Mouse (Mus musculus) lung, embryonic 15.5 days (tissue): Measurements from ENCODE around the gene Nr2f1. TPM values are rescaled to one million over a fixed set of nuclear protein-coding genes. Genes with fewer than 3 reads are reported as not detected.
A peak's percentile ranks its signal among the peaks of the same experiment; 100 is the strongest.

Experiments
- ATAC-seq: fragments of 200-750 bp; cut with Nextera tagmentation; 2 replicates; pipeline ENCODE4 v1.8.0; 2017; ENCODE audit warnings: moderate number of reproducible peaks, borderline replicate concordance; ENCODE audit not compliant: low FRiP score, low TSS enrichment; ENCODE audit errors: extremely low read depth
- H3K27ac ChIP-seq: fragments of 300-500 bp; sonication (generic); 2 replicates; pipeline ENCODE4 v1.5.1; 2015; ENCODE audit warnings: moderate library complexity, mild to moderate bottlenecking, inconsistent platforms
- H3K27me3 ChIP-seq: fragments of 300-500 bp; sonication (generic); 2 replicates; pipeline ENCODE4 v1.6.1; 2015; ENCODE audit warnings: inconsistent platforms
- H3K36me3 ChIP-seq: fragments of 300-500 bp; sonication (generic); 2 replicates; pipeline ENCODE4 v1.6.1; 2015; ENCODE audit warnings: inconsistent platforms
- H3K4me1 ChIP-seq: fragments of 300-500 bp; sonication (generic); 2 replicates; pipeline ENCODE4 v1.6.1; 2015; ENCODE audit warnings: inconsistent platforms
- H3K4me2 ChIP-seq: fragments of 300-500 bp; sonication (generic); 2 replicates; pipeline ENCODE4 v1.6.1; 2015; ENCODE audit warnings: inconsistent platforms, mild to moderate bottlenecking, moderate library complexity
- H3K4me3 ChIP-seq: fragments of 300-500 bp; sonication (generic); 2 replicates; pipeline ENCODE4 v1.5.1; 2015; ENCODE audit warnings: mild to moderate bottlenecking, inconsistent platforms
- H3K9ac ChIP-seq: fragments of 300-500 bp; sonication (generic); 2 replicates; pipeline ENCODE4 v1.6.1; 2015; ENCODE audit warnings: inconsistent platforms
- H3K9me3 ChIP-seq: fragments of 300-500 bp; sonication (generic); 2 replicates; pipeline ENCODE4 v1.6.1; 2016; ENCODE audit warnings: inconsistent platforms
- WGBS: fragments of 180-500 bp; shearing (Covaris S2); methylation state at CpG from one replicate; pipeline ENCODE4 v1.1.7; 2015; 5-methylcytosine and 5-hydroxymethylcytosine counted together
- polyA plus RNA-seq: library from polyadenylated mRNA; unstranded; fragments of >200 nt; fragmentation: Nextera tagmentation; extraction: Ambion mirVana; gene quantifications from 2 replicates; pipeline ENCODE4 v1.2.1, GENCODE M21; 2015

Gene Nr2f1
- polyA plus RNA-seq, 1 experiment from 2014 or later: 5.7 TPM

- Histone ChIP-seq H3K4me1 (peaks cover 9% of the 10 kb centered on the region; the same call in 1 of the 2 replicates), H3K9me3 (no peaks in the 10 kb centered on the region), H3K4me3 (no peak overlapping the region), H3K27me3 (peaks cover 93% of the 10 kb centered on the region), H3K27ac (no peak overlapping the region), H3K9ac (no peak overlapping the region), H3K4me2 (no peak overlapping the region), H3K36me3 (0 out of 2 replicates have a peak, but pooled peaks cover 5% of the 10 kb centered on the region)
- ATAC-seq: no peak
- WGBS: 24% methylated on average over 14 of the region's 14 CpGs
Measured at GRCm38 (mm10) chr13:78184786-78185466, 14.6 kb downstream of the Nr2f1 start.

- Histone ChIP-seq H3K4me1 (peaks cover 15% of the 10 kb centered on the region), H3K4me3 (no peak overlapping the region), H3K9me3 (no peaks in the 10 kb centered on the region), H3K9ac (no peak overlapping the region), H3K4me2 (no peak overlapping the region), H3K27me3 (peaks cover 96% of the 10 kb centered on the region), H3K36me3 (0 out of 2 replicates have a peak, but pooled peaks cover 5% of the 10 kb centered on the region), H3K27ac (no peak overlapping the region)
- WGBS: 38% methylated on average over 5 of the region's 5 CpGs
- no peak for ATAC-seq
Measured at GRCm38 (mm10) chr13:78183986-78184385, 15.6 kb downstream of the Nr2f1 start.

GRCm38 (mm10) chr13:78183004-78183403 lies 16.6 kb downstream of the Nr2f1 start:
- Histone ChIP-seq H3K4me1 (peaks cover 15% of the 10 kb centered on the region), H3K27me3 (peaks cover 98% of the 10 kb centered on the region), H3K36me3 (0 out of 2 replicates have a peak, but pooled peaks cover 4% of the 10 kb centered on the region), H3K9ac (no peak overlapping the region), H3K9me3 (no peaks in the 10 kb centered on the region), H3K4me2 (no peak overlapping the region), H3K4me3 (no peak overlapping the region), H3K27ac (no peak overlapping the region)
- ATAC-seq: no peak
- WGBS: 34% methylated on average over 5 of the region's 5 CpGs

- WGBS: 11% methylated on average over 13 of the region's 14 CpGs
- Histone ChIP-seq H3K36me3 (no peaks in the 10 kb centered on the region), H3K9me3 (no peaks in the 10 kb centered on the region), H3K4me3 (0 out of 2 replicates have a peak overlapping the region, but pooled peaks have one; percentile 5), H3K4me1 (peaks cover 15% of the 10 kb centered on the region), H3K27me3 (peaks cover 97% of the 10 kb centered on the region), H3K27ac (no peak overlapping the region), H3K4me2 (peak overlapping the region; percentile 55), H3K9ac (no peak overlapping the region)
- ATAC-seq: no peak
Measured at GRCm38 (mm10) chr13:78181930-78182558, 17.5 kb downstream of the Nr2f1 start.

GRCm38 (mm10) chr13:78181071-78181929 lies 18.3 kb downstream of the Nr2f1 start:
- Histone ChIP-seq H3K27me3 (peaks cover 97% of the 10 kb centered on the region), H3K9me3 (no peaks in the 10 kb centered on the region), H3K4me1 (peaks cover 15% of the 10 kb centered on the region), H3K4me3 (peak overlapping the region; percentile 26), H3K9ac (no peak overlapping the region), H3K27ac (no peak overlapping the region), H3K4me2 (peak overlapping the region; percentile 55), H3K36me3 (no peaks in the 10 kb centered on the region)
- WGBS: 2% methylated on average over 44 of the region's 44 CpGs
- ATAC-seq: 0 out of 2 replicates have a peak, but pooled peaks have one; percentile 35

GRCm38 (mm10) chr13:78180261-78180660 lies 19.3 kb downstream of the Nr2f1 start:
- no peak overlapping the region for H3K27ac ChIP-seq
- no peaks in the 10 kb centered on the region for H3K9me3 ChIP-seq
- no peaks in the 10 kb centered on the region for H3K36me3 ChIP-seq
- peaks cover 97% of the 10 kb centered on the region for H3K27me3 ChIP-seq
- H3K4me1 ChIP-seq: peaks cover 15% of the 10 kb centered on the region
- no peak overlapping the region for H3K4me2 ChIP-seq
- 65% methylated on average over 3 of the region's 3 CpGs for WGBS
- ATAC-seq: no peak
- H3K9ac ChIP-seq: no peak overlapping the region
- no peak overlapping the region for H3K4me3 ChIP-seq

- H3K9ac ChIP-seq: no peak overlapping the region; the same call in 1 of the 2 replicates
- WGBS: 6% methylated on average over 38 of the region's 38 CpGs
- H3K9me3 ChIP-seq: no peaks in the 10 kb centered on the region
- ATAC-seq: peak; percentile 65; the same call in 1 of the 2 replicates
- H3K27me3 ChIP-seq: peaks cover 97% of the 10 kb centered on the region
- H3K4me3 ChIP-seq: peak overlapping the region; percentile 36
- H3K4me2 ChIP-seq: peak overlapping the region; percentile 58
- H3K36me3 ChIP-seq: no peaks in the 10 kb centered on the region
- H3K27ac ChIP-seq: no peak overlapping the region
- H3K4me1 ChIP-seq: peaks cover 15% of the 10 kb centered on the region
Measured at GRCm38 (mm10) chr13:78179312-78180097, 20.1 kb downstream of the Nr2f1 start.

- no peaks in the 10 kb centered on the region for H3K9me3 ChIP-seq
- 32% methylated on average over 5 of the region's 5 CpGs for WGBS
- no peak overlapping the region for H3K4me2 ChIP-seq
- H3K9ac ChIP-seq: no peak overlapping the region
- no peak for ATAC-seq
- no peaks in the 10 kb centered on the region for H3K36me3 ChIP-seq
- H3K4me1 ChIP-seq: peaks cover 15% of the 10 kb centered on the region
- no peak overlapping the region for H3K27ac ChIP-seq
- H3K4me3 ChIP-seq: 0 out of 2 replicates have a peak overlapping the region, but pooled peaks have one; percentile 36
- peaks cover 97% of the 10 kb centered on the region for H3K27me3 ChIP-seq
Measured at GRCm38 (mm10) chr13:78178771-78179170, 20.8 kb downstream of the Nr2f1 start.

GRCm38 (mm10) chr13:78178021-78178420 lies 21.5 kb downstream of the Nr2f1 start:
- Histone ChIP-seq H3K27me3 (peaks cover 96% of the 10 kb centered on the region), H3K9me3 (no peaks in the 10 kb centered on the region), H3K36me3 (no peaks in the 10 kb centered on the region), H3K4me3 (no peak overlapping the region), H3K4me1 (peaks cover 15% of the 10 kb centered on the region), H3K9ac (no peak overlapping the region), H3K4me2 (no peak overlapping the region), H3K27ac (no peak overlapping the region)
- WGBS: 11% methylated on average over 1 of the region's 1 CpGs
- ATAC-seq: no peak

GRCm38 (mm10) chr13:78177381-78177950 lies 22.1 kb downstream of the Nr2f1 start:
- ATAC-seq: no peak
- H3K27me3 ChIP-seq: peaks cover 96% of the 10 kb centered on the region
- H3K4me3 ChIP-seq: no peak overlapping the region
- no peak overlapping the region for H3K4me2 ChIP-seq
- 16% methylated on average over 5 of the region's 5 CpGs for WGBS
- no peaks in the 10 kb centered on the region for H3K36me3 ChIP-seq
- H3K9ac ChIP-seq: no peak overlapping the region
- H3K27ac ChIP-seq: no peak overlapping the region
- H3K9me3 ChIP-seq: no peaks in the 10 kb centered on the region
- H3K4me1 ChIP-seq: peaks cover 15% of the 10 kb centered on the region
